Mouse (Mus musculus) gastrocnemius, postnatal 4 days (tissue): ENCODE results near the gene Bcas3. TPM values are rescaled to one million over a fixed set of nuclear protein-coding genes. Genes with fewer than 3 reads are reported as not detected.
"Not testable (repeated sequence)": the region's sequence is repeated elsewhere in the genome, so short reads cannot be mapped to it uniquely, and the experiment has no call there.

ENCODE experiments used
- DNase-seq, 2 experiments: peaks; one replicate each; pipeline ENCODE4 v3.0.0; 2021 to 2022; ENCODE audit warnings: low spot score in 2 of 2, mixed read lengths in 2 of 2
- total RNA-seq, 2 experiments: library from RNA; stranded (reverse); gene quantifications; 2 replicates each; pipeline ENCODE4 v1.2.3; 2021

Gene Bcas3
- total RNA-seq, 2 experiments from 2014 or later = 37.5 to 47.1 TPM

DNA sequence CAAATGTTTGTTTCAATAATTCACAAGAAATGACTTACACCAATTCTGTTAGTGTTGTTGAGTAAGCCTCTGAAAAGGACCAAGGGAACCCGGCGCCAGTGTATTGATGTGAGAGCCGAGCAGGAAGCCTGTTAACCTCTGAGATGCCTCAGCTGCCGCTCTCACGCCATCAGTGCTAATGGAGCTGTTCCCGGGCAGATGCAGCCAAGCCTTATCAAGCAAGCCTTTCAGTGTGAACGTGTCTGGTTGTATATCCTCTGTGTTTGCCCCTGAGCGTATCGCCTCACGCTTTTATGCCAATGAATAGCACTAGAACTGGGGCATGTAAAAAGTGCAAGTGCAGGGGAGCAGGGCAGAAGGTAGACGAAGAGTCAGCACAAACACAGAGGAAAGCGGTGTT lies 121.4 kb downstream of the Bcas3 start:
- no peak for DNase-seq

DNA sequence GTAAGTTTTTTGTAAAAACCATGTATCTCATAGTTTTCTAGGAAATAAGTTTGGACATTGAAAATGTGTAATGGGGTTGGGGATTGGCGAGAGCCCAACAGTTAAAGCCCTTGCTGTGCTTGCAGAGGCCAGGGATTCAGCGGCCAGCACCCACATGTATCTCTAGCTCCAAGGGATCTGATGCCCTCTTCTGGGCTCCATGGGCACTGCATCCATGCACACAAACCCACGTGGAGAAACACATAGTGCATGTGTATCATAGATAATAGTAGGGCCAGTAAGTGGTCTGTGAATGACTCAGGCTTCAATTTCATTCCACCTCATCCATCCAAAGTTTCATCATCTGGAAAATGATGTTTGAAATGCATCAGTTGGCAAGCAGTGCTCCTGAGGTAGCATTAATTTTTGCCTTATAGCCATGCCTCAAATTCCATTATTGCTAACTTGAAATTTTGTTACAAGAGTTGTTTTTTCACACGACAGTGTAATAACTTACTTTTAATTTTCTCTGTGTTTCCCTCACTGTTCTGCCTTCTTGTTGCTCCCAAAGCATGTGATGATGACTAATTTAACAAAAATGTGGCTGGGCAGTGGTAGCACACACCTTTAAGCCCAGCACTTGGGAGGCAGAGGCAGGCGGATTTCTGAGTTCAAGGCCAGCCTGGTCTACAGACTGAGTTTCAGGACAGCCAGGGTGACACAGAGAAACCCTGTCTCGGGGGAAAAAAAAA lies 129.9 kb downstream of the Bcas3 start:
- DNase-seq = no peak

- DNase-seq = no peak
Observed at GRCm38 (mm10) chr11:85485197-85485940, 132.4 kb downstream of the Bcas3 start.

GRCm38 (mm10) chr11:85487501-85487900 lies 134.5 kb downstream of the Bcas3 start:
- DNase-seq = no peak

DNA sequence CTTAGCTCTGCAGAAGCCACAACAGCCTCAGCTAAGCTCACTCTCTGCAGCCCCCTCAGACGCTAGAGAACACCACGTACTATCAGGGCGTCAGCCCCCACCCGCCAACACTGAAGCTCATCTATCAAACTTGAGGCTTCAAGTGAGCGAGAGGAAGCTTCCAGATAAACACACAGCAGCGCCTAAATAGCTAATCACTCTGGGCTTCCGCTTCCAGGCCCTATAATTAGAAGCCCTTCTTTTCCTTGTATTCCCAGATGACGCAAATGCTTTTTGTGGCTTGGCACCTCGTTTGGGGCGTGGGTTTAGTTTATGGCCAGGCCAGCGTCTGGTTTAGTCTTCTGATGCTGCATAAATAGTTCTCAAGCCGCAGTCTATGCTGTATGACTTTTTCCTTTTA lies 139.3 kb downstream of the Bcas3 start:
- DNase-seq = peak in 1 of 2 experiments; percentile 32

DNA sequence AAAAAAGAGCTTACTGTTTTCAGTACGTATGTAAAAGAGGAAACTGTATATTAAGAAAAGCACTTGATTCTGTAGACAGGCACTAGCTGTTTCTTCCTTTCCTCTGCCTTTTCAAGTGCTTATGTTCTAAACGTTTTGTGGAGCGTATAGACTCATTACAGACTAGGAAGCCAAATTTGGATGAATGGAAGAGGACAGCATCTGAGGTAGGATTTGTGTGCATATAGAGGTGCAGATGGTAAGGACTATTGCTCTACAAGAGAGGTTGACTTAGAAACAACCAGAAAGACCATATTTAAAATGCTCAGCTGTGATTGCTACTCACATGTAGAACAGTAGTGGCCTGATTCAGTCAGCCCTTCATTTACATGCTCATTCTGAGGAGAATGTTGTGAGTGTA lies 139.7 kb downstream of the Bcas3 start:
- no peak for DNase-seq

- no peak for DNase-seq
Observed at GRCm38 (mm10) chr11:85499561-85499960, 146.6 kb downstream of the Bcas3 start.

- DNase-seq = no peak
Observed at GRCm38 (mm10) chr11:85502031-85502430, 149.1 kb downstream of the Bcas3 start.

DNA sequence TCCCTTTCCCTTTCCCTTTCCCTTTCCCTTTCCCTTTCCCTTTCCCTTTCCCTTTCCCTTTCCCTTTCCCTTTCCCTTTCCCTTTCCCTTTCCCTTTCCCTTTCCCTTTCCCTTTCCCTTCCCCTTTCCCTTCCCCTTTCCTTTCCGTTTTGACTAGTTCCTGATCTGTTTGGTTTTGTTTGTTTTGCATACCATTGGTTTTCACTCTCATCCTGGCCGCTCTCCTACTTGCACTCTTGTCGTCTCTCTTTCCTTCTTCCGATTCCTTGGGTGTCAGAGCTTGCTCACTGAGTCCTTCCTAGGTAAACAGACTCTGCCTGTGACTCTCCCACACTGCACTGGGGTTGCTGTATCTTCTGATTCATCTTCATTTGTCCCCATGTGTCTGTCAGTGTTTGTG lies 151.8 kb downstream of the Bcas3 start:
- DNase-seq = not testable (repeated sequence)

DNA sequence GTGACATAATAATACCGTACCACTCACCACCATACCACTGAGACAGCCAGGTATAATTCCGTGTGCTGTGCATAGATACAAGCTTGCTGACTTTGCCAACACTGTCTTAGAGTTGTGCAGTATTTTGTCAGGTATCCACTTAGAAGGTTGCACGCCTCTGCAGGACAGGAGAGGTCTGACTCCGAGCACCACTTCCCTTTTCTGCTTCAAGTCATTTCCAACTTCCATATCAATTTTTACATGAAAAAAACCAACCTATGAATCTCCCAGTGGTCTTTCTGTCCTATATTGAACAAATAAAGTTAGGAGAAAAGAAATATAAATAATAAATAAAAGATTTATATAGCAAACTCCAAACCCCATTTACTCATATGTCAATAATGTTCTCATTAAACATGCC lies 152.8 kb downstream of the Bcas3 start:
- DNase-seq = no peak

DNA sequence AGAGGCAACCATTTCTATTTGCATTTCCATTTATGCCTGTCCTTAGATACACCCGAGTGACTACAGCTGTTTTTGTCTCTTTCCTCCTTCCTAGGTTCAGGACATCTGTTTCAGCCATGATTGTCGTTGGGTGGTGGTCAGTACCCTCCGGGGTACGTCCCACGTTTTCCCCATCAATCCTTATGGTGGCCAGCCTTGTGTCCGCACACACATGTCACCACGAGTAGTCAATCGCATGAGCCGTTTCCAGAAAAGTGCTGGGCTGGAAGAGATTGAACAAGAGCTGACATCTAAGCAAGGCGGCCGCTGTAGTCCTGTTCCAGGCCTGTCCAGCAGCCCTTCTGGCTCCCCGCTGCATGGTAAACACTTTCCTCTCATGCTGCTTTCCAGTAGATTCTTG lies 156.4 kb downstream of the Bcas3 start:
- no peak for DNase-seq

DNA sequence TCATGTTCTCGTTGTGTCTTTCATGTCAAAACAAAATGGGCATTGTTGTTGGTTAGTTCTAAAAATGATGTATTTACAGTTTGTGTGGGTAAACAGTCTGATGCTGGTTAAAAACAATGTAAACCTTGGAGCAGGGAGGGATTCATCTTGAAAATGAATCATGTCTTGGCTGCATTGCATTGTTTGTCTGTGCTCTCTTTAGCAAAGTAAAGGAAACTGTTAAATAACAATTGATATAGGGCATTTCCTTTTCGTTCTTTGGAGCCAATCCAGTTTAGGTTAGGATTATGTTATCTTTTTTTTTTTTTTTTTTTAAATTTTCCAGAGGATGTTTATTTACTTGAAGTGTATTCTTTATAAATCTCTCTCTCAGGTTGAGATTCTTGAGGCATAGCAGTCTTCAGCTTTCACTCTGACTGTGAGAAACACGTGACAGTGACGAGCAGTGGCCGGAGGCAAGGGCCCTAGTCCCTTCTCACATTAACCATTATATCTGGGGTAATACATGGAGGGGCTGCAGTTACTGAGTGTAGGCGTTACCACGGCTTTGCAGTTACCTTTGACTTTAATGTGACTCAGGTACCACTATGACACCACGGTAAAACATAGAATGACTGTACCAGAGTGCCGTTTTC lies 158.4 kb downstream of the Bcas3 start:
- DNase-seq = no peak

- DNase-seq = no peak
Observed at GRCm38 (mm10) chr11:85516724-85517123, 163.8 kb downstream of the Bcas3 start.

DNA sequence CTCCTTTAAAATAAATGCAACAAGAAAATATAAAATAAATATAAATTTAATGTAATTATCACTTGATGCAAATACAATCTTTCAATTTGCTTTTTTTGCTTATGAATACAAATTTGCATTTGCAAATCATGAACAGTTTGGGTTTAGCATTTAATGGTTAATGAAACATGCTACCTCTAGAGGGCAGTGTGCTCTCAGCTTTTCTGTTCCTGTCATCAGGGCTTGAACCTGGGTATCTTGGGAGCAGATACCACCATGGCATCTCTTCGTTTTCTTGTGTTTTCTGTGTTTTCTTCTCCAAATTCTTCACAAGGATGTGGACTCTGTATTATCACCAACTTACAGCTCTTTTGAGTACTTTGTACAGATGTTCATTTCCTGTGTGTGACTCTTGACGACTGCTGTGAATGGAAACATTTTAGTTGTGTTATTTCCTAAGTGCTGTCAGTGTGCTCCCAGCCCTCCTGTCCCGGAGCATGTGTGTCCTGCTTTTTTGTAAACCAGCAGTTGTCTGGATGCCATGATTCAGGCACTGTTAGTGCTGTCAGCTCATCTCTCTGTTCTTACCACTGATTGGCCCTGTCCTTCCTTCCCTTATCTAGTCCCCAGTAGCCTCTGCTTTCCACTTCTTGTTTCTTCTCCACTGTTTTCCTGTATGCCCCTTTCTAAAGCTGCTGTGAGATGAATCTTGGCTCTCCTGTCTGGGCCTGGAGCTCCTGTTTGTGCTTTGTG lies 165.2 kb downstream of the Bcas3 start:
- DNase-seq = peak in 1 of 2 experiments; percentile 26

DNA sequence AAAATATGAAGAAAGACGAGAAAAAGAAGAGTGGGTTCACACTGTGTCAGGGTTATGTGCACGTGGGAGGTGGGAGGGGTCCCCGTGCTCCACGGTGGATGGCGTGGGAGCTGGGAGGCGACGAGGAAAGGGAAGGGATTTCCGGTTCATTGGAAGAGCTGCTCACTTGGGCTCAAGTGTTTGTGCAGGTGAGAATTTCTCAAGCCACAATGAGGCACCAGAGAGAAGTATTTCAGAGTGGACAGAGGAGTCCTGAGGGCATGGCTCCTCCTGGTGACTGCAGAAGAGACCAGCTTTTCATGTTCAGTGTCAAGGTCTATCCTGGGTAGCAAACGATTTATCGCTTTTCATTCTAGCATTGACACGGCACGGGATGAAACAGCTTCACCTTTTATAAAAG lies 167.3 kb downstream of the Bcas3 start:
- no peak for DNase-seq

DNA sequence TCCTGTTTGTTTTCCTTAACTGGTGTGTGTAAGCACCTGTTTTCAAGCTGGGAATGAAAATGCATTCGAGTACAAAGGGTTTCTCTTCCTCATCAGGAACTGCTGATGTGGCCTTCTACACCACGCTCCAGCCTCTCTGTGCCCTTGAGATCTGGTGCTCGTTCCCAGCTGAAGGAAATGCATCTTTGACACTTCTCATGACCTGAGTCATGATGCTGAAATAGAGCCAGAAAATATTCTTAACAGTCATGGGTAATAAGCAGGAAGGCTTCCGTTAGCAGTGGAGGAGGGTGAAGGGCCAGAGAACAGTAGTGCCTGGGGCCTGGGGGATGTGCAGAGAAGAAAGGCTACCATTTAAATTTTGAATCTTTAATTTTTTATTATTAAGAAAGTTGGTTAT lies 168.0 kb downstream of the Bcas3 start:
- no peak for DNase-seq

DNA sequence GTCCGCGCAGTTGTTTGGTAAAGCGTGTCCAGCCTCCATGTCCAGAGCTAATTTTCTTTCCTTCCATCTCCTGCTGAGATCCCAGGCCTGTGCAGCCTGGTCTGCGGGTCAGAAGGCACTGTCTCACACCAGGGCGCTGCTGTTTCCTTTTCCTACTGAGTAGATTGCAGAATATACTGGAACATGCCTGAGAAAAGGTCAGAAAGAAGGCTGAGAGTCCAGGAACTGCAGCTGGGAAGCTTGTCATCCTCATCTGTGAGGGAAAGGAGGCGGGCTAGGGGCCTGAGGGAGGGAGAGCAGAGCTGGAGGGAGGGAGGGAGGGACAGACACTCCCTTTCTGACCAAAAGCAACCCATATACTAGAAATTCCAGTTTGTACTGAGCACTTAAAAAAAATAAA lies 170.7 kb downstream of the Bcas3 start:
- DNase-seq = peak in 1 of 2 experiments; percentile 48

- peak; percentile 55 to 80 for DNase-seq
Observed at GRCm38 (mm10) chr11:85524186-85524585, 171.2 kb downstream of the Bcas3 start.

DNA sequence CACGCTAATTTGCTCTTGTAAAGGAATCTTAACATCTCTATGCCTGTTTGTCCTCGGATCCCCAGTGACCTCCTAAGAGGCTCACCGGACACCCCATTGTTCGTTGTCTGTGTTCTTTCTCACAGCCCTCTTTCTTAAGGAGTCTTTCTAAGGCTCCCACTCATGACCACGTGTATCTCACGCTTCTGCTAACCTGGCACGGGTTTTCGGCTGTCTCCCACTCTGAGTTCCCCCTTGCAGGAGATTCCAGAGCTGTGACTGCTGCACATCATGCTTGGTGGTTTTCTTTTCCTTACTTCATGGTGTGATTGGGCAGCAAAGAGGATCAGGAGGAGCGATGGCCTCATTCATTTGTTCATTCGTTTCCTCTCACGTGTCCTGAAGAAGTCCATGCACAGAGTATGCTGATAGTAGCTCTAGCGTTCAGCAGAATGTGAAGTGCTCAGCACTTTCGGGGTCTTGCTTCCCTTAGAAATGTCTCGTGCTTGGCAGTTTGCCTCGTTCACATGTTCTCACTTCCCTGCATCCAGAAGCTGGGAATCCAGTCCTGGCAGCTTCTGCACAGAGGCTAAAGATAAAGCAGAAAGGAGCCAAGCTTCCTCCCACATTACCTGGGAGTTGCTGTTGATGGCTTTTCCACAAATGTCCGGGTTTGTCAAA lies 172.0 kb downstream of the Bcas3 start:
- DNase-seq = peak; percentile 33 to 71

DNA sequence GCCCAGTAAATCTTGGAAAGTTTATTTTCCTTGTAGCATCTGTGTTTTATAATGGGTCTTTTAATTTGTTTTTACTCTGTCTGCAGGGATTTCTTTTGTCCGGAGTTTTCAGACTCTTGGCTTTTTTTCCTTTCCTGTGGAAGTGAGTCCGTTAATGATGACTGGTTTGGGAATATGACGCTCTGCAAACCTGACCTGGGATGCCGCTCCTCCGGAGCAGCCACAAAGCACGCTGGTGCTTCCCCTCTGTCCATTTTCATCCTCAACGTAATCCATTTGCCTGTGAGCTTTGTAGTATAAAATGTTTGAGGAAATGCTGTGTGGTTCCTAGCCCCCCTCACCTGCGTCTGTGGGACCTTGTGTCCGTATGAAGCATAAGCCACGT lies 172.5 kb downstream of the Bcas3 start:
- DNase-seq = peak in 1 of 2 experiments; percentile 16
